ENCODE assay signal across 22 mouse cellular contexts in the genomic region with DNA sequence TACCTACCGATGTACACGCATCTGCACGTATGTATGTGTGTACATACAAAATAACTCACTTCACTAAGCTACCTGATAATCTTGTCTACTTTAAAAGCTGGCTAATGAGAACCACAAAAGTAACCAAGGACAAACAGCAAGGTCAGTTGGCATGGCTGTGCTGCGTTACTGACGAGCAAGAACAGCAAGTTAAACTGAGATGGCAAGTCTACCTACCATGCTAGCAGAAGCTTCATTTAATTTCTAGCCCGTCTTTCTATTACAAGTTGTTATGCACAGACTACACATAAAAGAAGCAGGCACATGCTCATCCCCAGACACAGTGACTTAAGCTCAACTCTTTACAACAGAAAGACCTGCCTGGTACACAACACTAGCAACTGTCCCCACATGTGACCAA. TPM values are rescaled to one million over a fixed set of nuclear protein-coding genes. Genes with fewer than 3 reads are reported as not detected.
DNase-seq lines count a peak whose midpoint lies in the region; ATAC-seq lines count a peak whose summit lies in the region.
"Had no signal": no experiment of that assay in that cellular context is flagged by ENCODE, and none has a peak within 500 bp of the region (broad histone marks: within the 10 kb centered on the region; RNA-seq: fewer than 3 reads in every experiment).

No protein-coding gene starts in this region.

- H3K9me3 ChIP-seq in heart, embryonic 15.5 days (replicated peaks) = no peaks in the 10 kb centered on the region
- H3K9me3 ChIP-seq: embryonic facial prominence, embryonic 12.5 days; embryonic facial prominence, embryonic 15.5 days; hindbrain, embryonic 15.5 days had no signal

- no peak overlapping the region for H3K4me3 ChIP-seq in heart, embryonic 15.5 days
- H3K4me3 ChIP-seq: embryonic facial prominence, embryonic 12.5 days; embryonic facial prominence, embryonic 15.5 days; gastrocnemius, adult 2 months; hindbrain, embryonic 15.5 days had no signal

- intact Hi-C loops in heart, postnatal 10 days (cut with DNase I) = loop anchor here (10.0 kb wide), 1 partner anchor 308 kb away; a partner anchor contains a TSS

- DNase-seq in adrenal gland, postnatal 10 days = peak; percentile 59
- no peak for DNase-seq in adrenal gland, postnatal 25 days
- DNase-seq in heart, postnatal 10 days = no peak
- peak; percentile 10 for DNase-seq in ovary, adult 18-20 months (ENCODE audit: low spot score)
- DNase-seq in ovary, postnatal 14 days (ENCODE audit: low spot score) = no peak
- DNase-seq: cerebellum, adult 11 months; cerebellum, adult 2 months; cerebellum, adult 9-11 months; cerebellum, postnatal 25 days; forebrain, postnatal 0 days; gastrocnemius, adult 2 months; gastrocnemius, postnatal 14 days; heart, adult 11 months; heart, postnatal 36 days; kidney, adult 2 months had no signal

- no peaks in the 10 kb centered on the region for H3K36me3 ChIP-seq in heart, embryonic 15.5 days
- H3K36me3 ChIP-seq: embryonic facial prominence, embryonic 12.5 days; embryonic facial prominence, embryonic 15.5 days; hindbrain, embryonic 15.5 days had no signal

- H3K27me3 ChIP-seq in heart, embryonic 15.5 days = no peaks in the 10 kb centered on the region
- H3K27me3 ChIP-seq: embryonic facial prominence, embryonic 12.5 days; embryonic facial prominence, embryonic 15.5 days; hindbrain, embryonic 15.5 days had no signal

- H3K4me2 ChIP-seq in heart, embryonic 15.5 days = no peak overlapping the region
- H3K4me2 ChIP-seq: embryonic facial prominence, embryonic 12.5 days; embryonic facial prominence, embryonic 15.5 days; hindbrain, embryonic 15.5 days had no signal

- 72% methylated on average over 6 of the region's 6 CpGs for WGBS in heart, embryonic 15.5 days

- 0 out of 2 replicates have a peak overlapping the region, but pooled peaks have one; percentile 9 for H3K27ac ChIP-seq in heart, embryonic 15.5 days
- H3K27ac ChIP-seq: embryonic facial prominence, embryonic 12.5 days; embryonic facial prominence, embryonic 15.5 days; gastrocnemius, adult 2 months; hindbrain, embryonic 15.5 days had no signal

- peaks cover 60% of the 10 kb centered on the region for H3K4me1 ChIP-seq in heart, embryonic 15.5 days (replicated peaks)

- no peak for ATAC-seq in heart, embryonic 15.5 days (replicated peaks; ENCODE audit: insufficient number of reproducible peaks, insufficient read depth, low FRiP score, low read depth)
- ATAC-seq: CD4-positive, CD25-positive, alpha-beta regulatory T cell, adult 4 months; forebrain, embryonic 14.5 days; forebrain, postnatal 0 days; intestine, postnatal 0 days had no signal

- H3K9ac ChIP-seq in heart, embryonic 15.5 days = no peak overlapping the region; the same call in 1 of the 2 replicates
- H3K9ac ChIP-seq: embryonic facial prominence, embryonic 12.5 days; embryonic facial prominence, embryonic 15.5 days; forebrain, postnatal 0 days; hindbrain, embryonic 15.5 days had no signal

RNA-seq across cellular contexts. Expression of a gene that starts 29.9 kb away (rescaled TPM):
- total RNA-seq in adrenal gland, postnatal 10 days (2021) = 10 to 100 TPM; 15.8 to 19.1 TPM
- 18.8 and 25.3 TPM in 2 replicates for total RNA-seq in adrenal gland, postnatal 25 days (2021)
- 1.9 and 2.1 TPM in 2 replicates for polyA plus RNA-seq in heart, embryonic 15.5 days (2015; fragmentation: Nextera tagmentation; extraction: Ambion mirVana)
- 10 to 100 TPM; 22.1 to 24.3 TPM for total RNA-seq in heart, postnatal 10 days (2021)

Comparison
In these comparisons a context has a peak if more than half of its experiments do, and no peak if none do; other contexts are left out.
1. DNase-seq: peak in adrenal gland, postnatal 10 days (single experiment) and ovary, adult 18-20 months (single experiment); none in adrenal gland, postnatal 25 days (single experiment), heart, postnatal 10 days (0 of 2) and ovary, postnatal 14 days (single experiment).